Mouse (Mus musculus) adrenal gland, adult 2 months (tissue): ENCODE measurements at regions not wholly inside any gene's neighbourhood (a gene's known extent, or its start where the extent isn't known, plus 50 kb on each side); places are given as distances from the start of the nearest gene placed in this dataset.

ENCODE experiments used
- DNase-seq: peaks from one replicate; pipeline ENCODE4 v3.0.0; 2021

DNA sequence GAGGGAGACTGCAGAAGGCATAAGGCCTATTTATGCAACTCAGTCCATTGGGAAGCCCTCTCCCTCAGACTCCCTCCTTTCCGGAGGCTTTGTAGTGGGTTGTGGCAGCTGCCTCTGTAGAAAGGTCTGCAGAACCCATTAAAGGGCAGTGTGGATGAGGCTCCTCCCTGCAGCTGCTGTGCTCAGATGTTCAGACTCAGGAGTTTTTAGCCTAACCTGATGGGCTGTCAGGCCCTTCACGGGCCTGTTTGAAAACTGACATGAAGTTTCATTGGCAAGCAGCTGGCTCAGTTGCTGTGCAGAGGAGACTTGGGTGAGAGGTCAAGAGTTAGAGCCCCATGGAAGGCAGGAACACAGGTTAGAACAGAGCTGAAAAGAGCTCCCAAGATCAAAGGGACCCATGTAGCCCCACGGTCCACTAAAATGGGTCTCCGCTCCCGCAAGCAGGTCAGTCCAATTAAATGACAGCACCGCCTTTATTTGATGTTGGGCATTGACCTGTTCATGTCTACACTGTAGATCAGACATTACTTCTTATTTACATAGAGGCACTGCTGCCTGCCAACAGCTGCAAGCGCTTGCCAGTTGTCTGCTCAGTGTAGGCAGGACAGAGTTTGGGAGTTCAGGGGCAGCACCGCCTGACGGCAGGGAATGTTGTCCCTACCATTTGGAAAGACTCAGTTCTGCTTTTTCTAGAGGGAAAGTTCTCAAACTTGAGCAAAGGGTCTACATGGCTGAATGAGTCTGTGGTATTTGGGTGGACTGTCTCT lies 53.8 kb upstream of the Usp46 start:
- DNase-seq = no peak

DNA sequence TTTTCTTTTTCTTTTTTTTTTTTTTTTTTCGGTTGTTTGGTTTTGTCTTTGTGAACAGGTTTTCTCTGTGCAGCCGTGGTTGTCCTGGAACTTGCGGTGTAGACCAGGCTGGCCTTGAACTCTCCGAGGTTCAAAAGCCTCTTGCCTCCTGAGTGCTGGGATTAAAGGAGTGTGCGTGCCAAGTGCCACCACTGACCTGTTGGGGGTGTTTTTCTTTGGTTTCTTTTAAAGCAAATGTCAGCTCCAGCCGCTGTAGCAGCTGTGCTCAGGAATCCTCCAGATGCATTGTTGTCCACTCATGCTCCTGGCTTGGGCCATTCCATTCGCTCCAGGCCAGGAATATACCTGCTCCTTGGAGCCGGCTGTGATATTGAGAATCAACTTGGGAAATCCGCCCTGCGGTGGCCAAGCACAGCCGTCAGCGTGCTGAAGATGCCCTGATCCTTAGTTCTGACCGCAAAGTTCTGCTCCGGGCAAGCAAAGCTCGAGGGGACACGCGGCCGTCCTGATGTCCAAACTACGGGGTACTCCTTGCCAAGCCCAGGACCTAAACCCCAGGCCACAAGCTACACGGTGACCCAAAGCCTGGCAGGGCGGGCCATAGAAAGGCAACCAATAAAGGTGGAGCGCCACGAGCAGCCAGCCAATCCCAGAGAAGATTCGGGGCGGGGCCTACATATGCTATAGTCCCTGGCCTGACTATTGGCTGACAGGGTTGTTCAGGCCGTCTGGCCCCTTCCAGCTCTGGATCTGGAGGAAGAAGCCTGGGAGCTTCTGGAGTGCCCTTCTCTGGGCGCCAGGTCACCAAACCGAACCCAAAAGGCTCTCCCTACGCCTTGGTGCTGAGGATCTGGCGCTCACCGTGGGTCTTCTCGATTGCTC lies 58.0 kb upstream of the Usp46 start:
- DNase-seq = peak; percentile 85

DNA sequence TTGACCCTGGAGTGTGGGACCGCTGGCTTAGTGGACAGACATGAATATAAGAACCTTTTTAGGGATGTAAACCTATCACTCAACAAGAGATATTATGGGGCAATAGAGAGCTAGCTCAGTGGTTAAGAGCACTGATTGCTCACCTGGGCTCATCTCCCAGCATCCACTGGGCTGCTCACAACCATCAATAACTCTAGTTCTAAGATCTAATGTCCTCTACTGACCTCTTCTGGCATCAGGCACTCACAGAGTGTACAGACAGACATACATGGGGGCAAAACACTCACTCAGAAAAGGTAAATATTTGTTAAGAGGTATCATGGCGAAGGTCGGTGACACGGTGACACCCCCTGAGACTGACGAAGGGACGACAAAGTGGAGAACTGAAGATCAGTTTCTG lies 59.3 kb upstream of the Usp46 start:
- no peak for DNase-seq

DNA sequence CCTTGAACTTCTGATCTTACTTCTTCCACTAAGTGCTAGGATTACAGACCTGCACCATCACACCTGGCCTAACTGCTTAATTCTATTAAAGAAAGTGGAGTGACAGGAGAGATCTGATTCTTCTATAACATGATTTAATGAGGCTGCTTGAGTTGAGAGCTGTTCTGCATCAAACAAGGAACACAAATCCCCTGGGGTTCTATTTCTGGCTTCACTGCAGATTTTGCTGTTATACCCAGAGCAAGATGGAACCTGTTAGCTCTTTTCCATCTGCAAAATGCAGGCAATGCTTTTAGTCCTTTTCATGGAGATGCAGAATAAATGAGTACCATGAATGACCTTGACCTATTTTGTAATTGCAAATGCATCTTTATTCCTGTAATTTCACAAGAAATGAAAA lies 61.4 kb upstream of the Usp46 start:
- DNase-seq = no peak

DNA sequence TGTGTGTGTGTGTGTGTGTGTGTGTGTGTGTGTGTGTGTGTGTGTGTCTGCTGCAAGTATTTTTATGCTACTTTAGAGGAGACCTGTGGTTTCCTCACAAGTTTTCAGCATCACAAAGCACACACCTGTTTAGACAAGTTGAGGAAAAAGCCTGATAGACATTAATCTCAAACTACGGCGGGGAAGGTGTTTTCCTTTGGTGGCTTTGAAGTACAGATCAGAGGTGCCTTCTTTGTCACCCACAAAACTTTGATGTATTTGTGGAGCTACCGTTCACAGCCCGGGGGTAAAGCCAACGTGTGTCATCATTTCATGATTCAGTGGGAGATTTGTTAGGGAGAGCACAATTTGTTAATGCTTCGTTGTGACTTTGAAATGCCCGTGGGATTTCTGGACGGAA lies 62.4 kb upstream of the Rasl11b start:
- DNase-seq = no peak

DNA sequence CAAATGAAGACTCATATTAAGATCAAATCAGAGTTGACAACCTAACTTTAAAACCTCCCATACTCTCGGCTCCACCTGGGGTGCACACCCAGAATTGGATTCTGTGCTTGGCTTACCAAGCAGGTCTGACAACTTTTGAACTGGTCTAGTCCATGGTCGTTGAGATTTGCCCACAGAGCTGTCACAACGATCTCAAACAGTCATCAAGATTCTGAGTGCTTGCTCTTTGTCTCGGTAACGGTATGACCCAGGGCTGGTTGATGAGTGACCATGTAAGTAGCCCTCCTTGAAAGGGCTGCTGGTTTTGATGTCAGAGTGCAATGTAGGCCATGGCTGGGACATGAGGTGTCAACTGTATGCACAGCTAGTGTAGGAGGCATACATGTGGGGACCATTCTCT lies 58.7 kb upstream of the Rasl11b start:
- no peak for DNase-seq

DNA sequence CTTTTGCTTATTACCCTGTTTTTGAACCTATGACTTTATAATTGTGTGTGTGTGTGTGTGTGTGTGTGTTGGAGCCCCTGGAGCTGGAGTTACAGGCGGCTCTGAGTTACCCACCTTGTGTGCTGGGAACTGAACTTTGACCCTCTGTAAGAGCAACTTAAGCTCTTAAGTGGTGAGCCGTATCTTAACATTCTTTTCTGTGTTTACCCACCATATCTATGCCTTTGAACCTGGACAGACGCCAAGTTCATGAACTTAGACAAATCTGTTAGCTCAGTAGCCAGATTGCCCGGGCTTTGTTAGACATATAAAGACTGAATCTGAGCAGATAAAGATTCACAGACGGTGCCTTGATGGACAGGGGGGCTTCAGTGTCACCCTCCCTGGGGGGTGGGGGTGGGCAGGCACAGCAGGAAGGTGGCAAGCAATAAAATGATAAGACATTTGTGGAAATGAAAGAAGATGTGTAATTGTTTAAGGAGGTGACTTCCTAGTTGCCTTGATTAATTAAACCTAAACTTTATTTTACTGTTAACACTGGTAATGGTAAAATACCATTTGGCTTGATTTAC lies 58.1 kb upstream of the Rasl11b start:
- DNase-seq = no peak

DNA sequence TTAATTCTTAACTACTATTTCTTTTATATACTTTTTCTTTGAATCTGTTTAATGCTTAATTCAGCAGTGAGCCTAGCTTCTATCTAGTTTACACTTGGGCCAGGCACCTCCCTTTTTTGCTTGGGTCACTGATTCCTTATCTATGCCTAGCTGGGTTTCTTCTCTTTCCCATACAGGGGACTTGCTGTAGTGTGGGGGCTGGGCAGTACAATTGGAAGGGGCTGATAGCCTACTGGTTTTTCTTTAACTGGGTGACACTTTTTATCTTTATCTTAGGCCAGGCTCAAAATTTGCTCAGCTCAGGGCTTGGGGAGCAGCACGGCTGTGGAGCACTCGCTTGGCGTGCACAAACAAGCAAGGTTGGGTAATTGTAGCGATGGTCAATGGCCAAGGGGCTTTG lies 51.1 kb upstream of the Rasl11b start:
- DNase-seq = no peak

DNA sequence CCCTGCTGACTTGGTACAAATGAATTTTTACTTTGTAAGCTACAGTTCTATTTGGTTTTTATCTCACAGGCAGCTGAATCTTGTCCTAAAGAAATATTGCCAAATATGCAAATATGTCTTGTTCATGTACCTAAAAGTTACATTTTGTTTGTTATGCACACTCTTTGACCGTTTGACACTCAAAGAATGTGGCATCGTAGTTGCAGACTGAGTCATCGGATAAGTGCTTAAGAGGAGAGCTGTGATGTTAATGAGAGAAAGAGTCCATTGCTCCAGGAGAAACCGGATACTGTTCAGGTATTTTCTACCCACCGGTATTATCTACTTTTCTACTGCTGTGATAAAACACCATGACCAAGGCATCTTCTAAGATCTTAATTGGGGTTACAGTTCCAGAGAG lies 50.3 kb upstream of the Rasl11b start:
- DNase-seq = no peak
